Mouse (Mus musculus) neural tube, embryonic 14.5 days (tissue): ENCODE results near the gene Nip7. TPM values are rescaled to one million over a fixed set of nuclear protein-coding genes. Genes with fewer than 3 reads are reported as not detected.
"Not testable (repeated sequence)": the region's sequence is repeated elsewhere in the genome, so short reads cannot be mapped to it uniquely, and the experiment has no call there.

Experiments used
- ATAC-seq: fragments of 200-750 bp; cut with Nextera tagmentation; 2 replicates; pipeline ENCODE4 v1.8.0; 2017; ENCODE audit warnings: low read depth, mild to moderate bottlenecking, moderate TSS enrichment, moderate library complexity
- H3K27ac ChIP-seq: fragments of 300-500 bp; sonication (generic); 2 replicates; pipeline ENCODE4 v1.5.1; 2014; ENCODE audit warnings: low read depth, mild to moderate bottlenecking, control low read depth, low read length, moderate library complexity, mixed read lengths
- H3K27me3 ChIP-seq: fragments of 300-500 bp; sonication (generic); 2 replicates; pipeline ENCODE4 v1.6.1; 2014; ENCODE audit warnings: low read length; ENCODE audit not compliant: control insufficient read depth, insufficient read depth
- H3K36me3 ChIP-seq: fragments of 300-500 bp; sonication (generic); 2 replicates; pipeline ENCODE4 v1.6.1; 2014; ENCODE audit warnings: low read length, mixed read lengths; ENCODE audit not compliant: control insufficient read depth, insufficient read depth
- H3K4me1 ChIP-seq: fragments of 300-500 bp; sonication (generic); 2 replicates; pipeline ENCODE4 v1.6.1; 2014; ENCODE audit warnings: low read length; ENCODE audit not compliant: control insufficient read depth, insufficient read depth
- H3K4me2 ChIP-seq: fragments of 300-500 bp; sonication (generic); 2 replicates; pipeline ENCODE4 v1.6.1; 2014; ENCODE audit warnings: mild to moderate bottlenecking, low read depth, low read length, control low read depth
- H3K4me3 ChIP-seq: fragments of 300-500 bp; sonication (generic); 2 replicates; pipeline ENCODE4 v1.5.1; 2014; ENCODE audit warnings: low read depth, low read length, control low read depth, mixed read lengths
- H3K9ac ChIP-seq: fragments of 300-500 bp; sonication (generic); replicated peaks from 2 replicates; pipeline ENCODE4 v1.6.1; 2014; ENCODE audit warnings: low read depth, mild to moderate bottlenecking, control low read depth, low read length, mixed read lengths
- H3K9me3 ChIP-seq: fragments of 300-500 bp; sonication (generic); 2 replicates; pipeline ENCODE4 v1.6.1; 2016; ENCODE audit warnings: low read length; ENCODE audit not compliant: control insufficient read depth
- WGBS: fragments of 180-500 bp; shearing (Covaris S2); extraction: QIAGEN DNeasy Blood & Tissue Kit; methylation state at CpG from one replicate; pipeline ENCODE4 v1.1.7; 2014; 5-methylcytosine and 5-hydroxymethylcytosine counted together
- polyA plus RNA-seq: library from polyadenylated mRNA; unstranded; fragments of >200 nt; fragmentation: Nextera tagmentation; extraction: Ambion mirVana; gene quantifications from 2 replicates; pipeline ENCODE4 v1.2.1, GENCODE M21; 2014

Nip7 gene
- polyA plus RNA-seq, 1 experiment from 2014 or later = 65.5 TPM

GRCm38 (mm10) chr8:107088526-107089063 is 31.9 kb downstream of the Nip7 start:
- no peak overlapping the region for H3K4me2 ChIP-seq
- no peaks in the 10 kb centered on the region for H3K9me3 ChIP-seq
- peaks cover 12% of the 10 kb centered on the region; the same call in 1 of the 2 replicates for H3K36me3 ChIP-seq
- H3K27me3 ChIP-seq = no peaks in the 10 kb centered on the region
- ATAC-seq = no peak
- no peak overlapping the region for H3K4me3 ChIP-seq
- H3K27ac ChIP-seq = no peak overlapping the region
- no peaks in the 10 kb centered on the region for H3K4me1 ChIP-seq
- 98% methylated on average over 5 of the region's 5 CpGs for WGBS
- no peak overlapping the region for H3K9ac ChIP-seq

GRCm38 (mm10) chr8:107090531-107090930 is 33.9 kb downstream of the Nip7 start:
- Histone ChIP-seq H3K36me3 (peaks cover 12% of the 10 kb centered on the region; the same call in 1 of the 2 replicates), H3K9me3 (no peaks in the 10 kb centered on the region), H3K4me3 (no peak overlapping the region), H3K4me2 (no peak overlapping the region), H3K27ac (no peak overlapping the region), H3K9ac (no peak overlapping the region), H3K27me3 (no peaks in the 10 kb centered on the region), H3K4me1 (peaks cover 11% of the 10 kb centered on the region; the same call in 1 of the 2 replicates)
- 99% methylated on average over 7 of the region's 7 CpGs for WGBS
- no peak for ATAC-seq

- H3K4me2 ChIP-seq = peak overlapping the region; percentile 54
- WGBS = under 1% methylated on average over 42 of the region's 53 CpGs
Measured at GRCm38 (mm10) chr8:107095717-107096365, 39.2 kb downstream of the Nip7 start.

GRCm38 (mm10) chr8:107096366-107097036 is 39.8 kb downstream of the Nip7 start, which contains the start of gene Terf2:
Gene Terf2, minus strand, starts transcription at chr8:107096547.
- Histone ChIP-seq H3K4me2 (peak within 1 kb of the TSS; percentile 54), H3K9ac (peak within 1 kb of the TSS; percentile 87), H3K4me3 (peak within 1 kb of the TSS; percentile 81), H3K27ac (peak within 1 kb of the TSS; percentile 89), H3K27me3 (no peaks in the 10 kb centered on the region), H3K9me3 (no peaks in the 10 kb centered on the region), H3K36me3 (no peaks in the 10 kb centered on the region), H3K4me1 (peaks cover 11% of the 10 kb centered on the region; the same call in 1 of the 2 replicates)
- peak; percentile 97 for ATAC-seq
- WGBS = 5% methylated on average over 31 of the region's 39 CpGs

More at GRCm38 (mm10) chr8:107095717-107096365, 39.2 kb downstream of the Nip7 start:
- H3K4me1 ChIP-seq = peaks cover 11% of the 10 kb centered on the region; the same call in 1 of the 2 replicates
- peaks cover under 1% of the 10 kb centered on the region; the same call in 1 of the 2 replicates for H3K36me3 ChIP-seq
- peak overlapping the region; percentile 89 for H3K27ac ChIP-seq
- H3K27me3 ChIP-seq = no peaks in the 10 kb centered on the region
- peak; percentile 79 for ATAC-seq
- H3K9me3 ChIP-seq = no peaks in the 10 kb centered on the region
- peak overlapping the region; percentile 87 for H3K9ac ChIP-seq
- peak overlapping the region; percentile 81 for H3K4me3 ChIP-seq

GRCm38 (mm10) chr8:107100635-107101034 is 44.0 kb downstream of the Nip7 start:
- Histone ChIP-seq H3K4me2 (no peak overlapping the region), H3K4me3 (no peak overlapping the region), H3K27me3 (no peaks in the 10 kb centered on the region), H3K27ac (no peak overlapping the region), H3K36me3 (no peaks in the 10 kb centered on the region), H3K9ac (no peak overlapping the region), H3K9me3 (no peaks in the 10 kb centered on the region), H3K4me1 (no peaks in the 10 kb centered on the region)
- no peak for ATAC-seq
- 90% methylated on average over 2 of the region's 2 CpGs for WGBS

- 8% methylated on average over 4 of the region's 4 CpGs for WGBS
- ATAC-seq = no peak
- Histone ChIP-seq H3K9me3 (no peaks in the 10 kb centered on the region), H3K27ac (no peak overlapping the region), H3K9ac (no peak overlapping the region), H3K4me3 (no peak overlapping the region), H3K36me3 (no peaks in the 10 kb centered on the region), H3K4me2 (no peak overlapping the region), H3K4me1 (no peaks in the 10 kb centered on the region), H3K27me3 (no peaks in the 10 kb centered on the region)
Measured at GRCm38 (mm10) chr8:107104547-107104946, 47.9 kb downstream of the Nip7 start.

- H3K4me1 ChIP-seq, H3K27ac ChIP-seq, H3K9me3 ChIP-seq, H3K4me3 ChIP-seq, H3K9ac ChIP-seq, ATAC-seq, H3K4me2 ChIP-seq, H3K36me3 ChIP-seq, H3K27me3 ChIP-seq: not testable (repeated sequence)
- 94% methylated on average over 5 of the region's 5 CpGs for WGBS
Measured at GRCm38 (mm10) chr8:107108089-107108488, 51.4 kb downstream of the Nip7 start.

- no peak for ATAC-seq
- Histone ChIP-seq H3K27me3 (no peaks in the 10 kb centered on the region), H3K9ac (no peak overlapping the region)
Measured at GRCm38 (mm10) chr8:107108978-107109720, 52.5 kb downstream of the Nip7 start.

More at GRCm38 (mm10) chr8:107108978-107109720, 52.5 kb downstream of the Nip7 start:
- no peaks in the 10 kb centered on the region for H3K4me1 ChIP-seq
- 74% methylated on average over 23 of the region's 23 CpGs for WGBS
- no peak overlapping the region for H3K4me2 ChIP-seq
- no peaks in the 10 kb centered on the region for H3K36me3 ChIP-seq
- no peak overlapping the region for H3K27ac ChIP-seq
- H3K9me3 ChIP-seq = no peaks in the 10 kb centered on the region
- H3K4me3 ChIP-seq = no peak overlapping the region
